Mouse (Mus musculus): ENCODE results near the gene Rbfox3.

The Rbfox3 gene

DNA sequence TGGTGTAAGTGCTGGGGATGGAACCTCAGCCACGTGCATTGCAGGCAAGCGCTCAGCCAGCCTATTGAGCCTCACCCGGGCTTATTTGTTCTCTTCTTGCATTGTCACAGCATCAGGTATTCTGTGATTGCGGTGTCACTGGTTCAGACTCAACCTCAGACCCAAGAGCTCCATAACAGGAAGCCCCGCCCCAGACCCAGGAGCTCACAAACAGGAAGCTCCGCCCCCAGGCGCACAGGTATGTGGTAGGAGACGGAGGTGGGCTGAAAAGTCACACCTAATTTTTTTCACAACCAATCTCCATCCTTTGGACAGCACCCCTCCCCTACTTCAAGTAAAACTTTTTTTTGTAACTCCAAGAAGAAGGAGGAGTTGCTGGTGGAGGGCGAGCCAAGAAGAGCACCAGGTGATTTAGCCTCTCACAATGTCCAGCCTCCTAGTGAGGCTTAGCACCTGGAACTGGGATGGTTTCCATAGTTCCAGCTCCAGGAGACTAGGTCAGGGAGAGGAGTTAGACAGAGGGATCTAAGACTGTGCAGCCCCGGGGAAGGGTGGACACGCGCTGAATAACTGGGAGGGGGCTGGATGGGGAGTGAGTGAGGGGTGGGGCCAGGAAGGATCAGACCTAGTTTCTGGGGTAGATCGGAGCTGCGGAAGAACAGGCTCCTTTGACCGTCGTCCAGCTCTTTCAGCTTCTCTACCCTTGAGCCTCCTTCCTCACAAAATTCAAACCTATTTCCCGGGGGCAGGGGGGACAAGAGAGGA is 302.0 kb downstream of the Rbfox3 start:
- DNase-seq (ENCODE audit: low read depth, low spot score), result peak; percentile 50

DNA sequence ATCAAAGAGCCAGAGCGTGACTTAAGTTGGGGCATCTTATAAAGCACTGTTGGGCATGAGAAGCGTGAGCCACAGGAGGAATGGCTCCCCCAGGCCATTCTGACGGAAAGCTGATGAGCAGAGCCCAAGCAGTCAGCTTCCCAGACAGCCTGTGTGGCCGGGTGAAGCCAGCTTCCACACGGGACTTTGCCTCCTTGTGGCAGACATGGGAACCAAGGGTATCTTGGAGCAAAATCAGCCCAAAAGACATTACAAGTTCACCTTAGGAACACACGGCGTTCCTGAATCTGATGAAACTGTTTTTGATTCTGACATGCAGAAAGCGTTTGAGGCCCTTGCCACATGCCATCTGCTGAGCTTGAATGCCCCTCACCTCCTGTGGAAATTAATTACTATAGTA is 303.5 kb downstream of the Rbfox3 start:
- peak; percentile 19 for DNase-seq (ENCODE audit: low read depth, low spot score)

DNA sequence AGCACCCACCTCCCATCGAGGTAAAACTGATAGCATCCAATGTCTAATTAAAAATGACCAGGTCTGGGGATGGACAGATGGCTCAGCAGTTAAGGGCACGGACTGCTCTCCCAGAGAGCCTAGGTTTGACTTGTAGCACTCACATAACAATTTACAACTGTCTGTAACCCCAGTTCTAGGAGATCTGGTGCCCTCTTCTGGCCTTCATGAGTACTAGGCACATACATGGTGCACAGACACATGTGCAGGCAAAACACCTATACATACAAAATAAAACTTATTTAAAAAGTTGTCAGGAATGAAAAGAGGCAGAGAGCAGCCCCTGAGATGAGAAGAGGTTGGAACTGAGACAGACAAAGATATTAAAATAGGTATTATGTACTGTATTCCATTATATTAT is 305.8 kb downstream of the Rbfox3 start:
- DNase-seq (ENCODE audit: low read depth, low spot score), result peak; percentile 52

DNA sequence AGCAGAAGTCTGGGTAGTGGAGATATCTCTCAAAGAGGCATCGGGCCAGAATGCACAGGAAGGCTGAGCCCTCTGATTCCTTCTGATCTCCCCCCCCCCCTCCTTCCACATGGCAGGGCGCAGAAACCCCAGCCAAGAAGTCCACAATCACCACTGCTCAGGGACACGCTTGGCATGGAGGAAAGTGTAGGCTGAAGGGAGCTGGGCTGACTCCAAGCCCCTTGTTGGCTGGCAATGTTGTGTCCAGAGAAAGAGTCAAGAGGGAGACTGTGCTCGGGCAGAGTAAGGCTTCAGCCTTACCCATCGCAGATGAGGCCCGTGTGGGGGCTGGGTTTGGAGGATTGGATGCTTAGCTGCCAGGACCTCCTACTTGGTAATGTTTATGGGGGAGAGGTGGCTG is 307.2 kb downstream of the Rbfox3 start:
- no peak for DNase-seq (ENCODE audit: low read depth, low spot score)

DNA sequence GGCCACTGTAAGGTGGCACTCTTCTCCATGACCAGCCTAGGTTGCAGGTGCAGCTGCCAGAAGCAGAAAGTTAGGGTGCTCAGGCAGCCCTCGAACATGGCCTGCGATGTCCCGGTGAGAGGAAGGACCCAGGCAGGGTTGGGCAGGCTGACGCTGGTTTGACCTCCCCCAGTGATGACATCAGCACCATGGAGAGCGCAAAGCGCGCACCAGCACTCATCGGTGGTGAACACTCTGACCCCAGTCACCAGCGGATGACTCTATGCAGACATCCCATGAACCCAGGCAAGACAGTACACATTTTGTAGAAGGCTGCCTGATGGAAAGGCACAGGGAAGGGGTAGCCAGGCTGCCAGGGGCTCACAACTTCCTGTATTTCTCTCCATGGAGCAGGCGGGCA is 308.3 kb downstream of the Rbfox3 start:
- peak; percentile 81 for DNase-seq (ENCODE audit: low read depth, low spot score)

DNA sequence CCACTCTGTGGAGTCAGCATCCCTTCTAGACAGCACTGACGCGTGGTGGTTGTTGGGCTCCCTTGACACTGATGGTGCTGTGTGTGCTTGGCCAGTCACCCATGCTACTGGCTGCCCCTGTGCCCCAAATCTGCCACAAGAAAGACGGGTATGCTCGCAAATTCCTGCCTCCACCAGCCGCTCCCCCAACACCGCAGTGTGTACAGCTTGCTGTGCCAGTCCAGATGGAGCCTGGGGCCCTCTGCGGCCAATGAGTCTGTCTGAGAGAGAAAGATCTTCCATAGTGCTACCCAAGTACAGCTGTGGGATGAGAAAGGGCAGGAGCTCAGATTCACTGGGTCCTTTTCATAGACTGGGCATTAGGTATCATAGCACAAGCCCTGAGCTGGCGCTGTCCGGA is 309.9 kb downstream of the Rbfox3 start:
- DNase-seq (ENCODE audit: low read depth, low spot score), result no peak

DNA sequence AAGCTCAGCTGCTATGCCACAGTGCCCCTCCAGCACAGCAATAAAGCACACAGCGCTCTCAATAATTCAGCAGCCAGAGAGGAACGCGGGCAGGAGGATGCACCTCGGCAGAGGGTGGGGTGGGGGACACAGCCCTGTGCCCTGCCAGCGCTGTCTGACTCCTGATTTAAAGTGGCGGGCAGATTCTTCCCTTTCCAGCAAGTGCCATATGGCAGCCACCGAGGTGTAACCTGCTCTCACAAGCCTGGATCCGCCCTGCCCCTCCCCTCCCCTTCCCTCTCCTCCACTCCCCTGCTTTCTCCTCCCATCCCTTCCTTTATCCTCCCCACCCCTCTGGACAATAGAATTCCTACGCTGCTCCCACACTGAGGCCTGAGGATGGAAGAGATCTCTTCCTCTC is 311.2 kb downstream of the Rbfox3 start:
- peak; percentile 32 for DNase-seq (ENCODE audit: low read depth, low spot score)

DNA sequence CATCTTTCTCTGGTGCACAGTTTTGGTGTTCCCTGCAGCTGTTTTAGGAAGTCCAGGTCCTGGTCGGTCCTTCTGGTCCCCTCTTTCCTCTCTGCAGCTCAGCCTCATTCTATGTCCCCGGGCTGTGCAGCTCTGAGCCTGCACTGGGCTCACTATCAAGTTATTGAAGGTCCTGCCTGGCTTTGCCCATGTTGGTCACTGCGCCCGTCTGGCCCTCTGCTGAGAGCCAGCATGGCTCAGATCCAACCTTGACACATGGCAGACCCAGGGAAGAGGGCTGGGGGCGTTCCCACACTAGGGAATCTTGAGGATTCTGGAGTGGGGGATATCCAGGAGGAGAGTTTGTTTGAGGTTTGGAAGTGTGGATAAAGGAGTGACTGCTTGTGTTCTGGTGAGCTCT is 312.7 kb downstream of the Rbfox3 start:
- no peak for DNase-seq (ENCODE audit: low read depth, low spot score)

DNA sequence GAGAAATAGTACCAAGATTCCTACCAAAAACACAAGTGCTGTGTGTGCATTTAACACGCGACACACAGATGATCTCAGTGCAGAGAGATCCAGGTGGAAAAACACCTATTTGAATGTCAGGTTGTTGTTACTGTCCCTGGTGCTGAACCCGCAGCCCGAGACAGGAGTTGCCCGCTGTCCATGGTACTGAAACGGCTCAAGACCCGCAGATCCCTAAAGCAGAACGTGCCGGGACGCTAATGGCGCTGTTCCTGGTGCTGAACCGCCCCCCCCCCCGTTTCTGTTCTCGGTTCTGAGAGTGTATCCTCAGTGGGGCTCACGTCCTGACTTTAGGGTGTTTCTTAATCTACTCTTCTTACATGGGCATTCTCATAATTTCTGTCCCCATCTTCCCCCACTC is 326.6 kb downstream of the Rbfox3 start:
- peak; percentile 92 for DNase-seq (ENCODE audit: low read depth, low spot score)

DNA sequence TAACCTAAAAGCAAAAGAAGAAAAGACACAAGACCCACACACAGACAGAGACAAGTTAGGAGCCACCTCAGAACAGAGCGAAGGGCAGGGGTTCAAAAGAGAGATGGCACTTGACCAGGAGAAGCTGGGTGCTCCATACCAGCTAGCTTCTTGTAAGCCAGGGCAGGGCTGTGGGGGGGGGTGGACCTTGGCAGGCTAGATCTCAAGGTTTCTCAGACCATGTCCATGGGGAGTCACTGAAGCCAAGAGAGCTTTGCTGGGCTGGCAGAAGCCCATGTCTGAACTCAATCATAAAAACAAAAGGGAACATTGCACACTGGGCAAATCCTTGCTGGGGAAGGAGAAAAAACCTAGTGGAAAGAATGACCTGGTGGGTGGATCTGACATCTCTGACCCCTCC is 327.4 kb downstream of the Rbfox3 start:
- DNase-seq (ENCODE audit: low read depth, low spot score), result no peak

DNA sequence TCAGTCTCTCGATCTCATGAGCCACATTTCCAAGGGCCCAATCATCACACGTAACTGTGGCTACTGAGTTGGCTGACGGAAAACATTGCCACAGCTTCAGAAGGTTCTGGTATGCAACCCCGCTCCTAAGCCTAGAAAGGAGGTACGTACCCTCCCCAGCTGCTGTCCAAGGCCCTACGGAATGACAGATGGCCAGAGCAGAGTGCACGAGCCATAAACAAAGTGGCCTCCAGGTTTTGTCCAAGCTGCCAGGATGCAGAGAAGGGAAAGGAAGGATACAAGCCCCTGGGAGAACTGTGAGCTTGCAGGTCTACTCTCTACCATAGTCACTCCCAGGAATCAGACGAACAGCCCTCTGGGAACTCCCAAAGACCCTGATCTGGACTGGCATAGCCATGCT is 327.8 kb downstream of the Rbfox3 start:
- DNase-seq (ENCODE audit: low read depth, low spot score), result no peak

DNA sequence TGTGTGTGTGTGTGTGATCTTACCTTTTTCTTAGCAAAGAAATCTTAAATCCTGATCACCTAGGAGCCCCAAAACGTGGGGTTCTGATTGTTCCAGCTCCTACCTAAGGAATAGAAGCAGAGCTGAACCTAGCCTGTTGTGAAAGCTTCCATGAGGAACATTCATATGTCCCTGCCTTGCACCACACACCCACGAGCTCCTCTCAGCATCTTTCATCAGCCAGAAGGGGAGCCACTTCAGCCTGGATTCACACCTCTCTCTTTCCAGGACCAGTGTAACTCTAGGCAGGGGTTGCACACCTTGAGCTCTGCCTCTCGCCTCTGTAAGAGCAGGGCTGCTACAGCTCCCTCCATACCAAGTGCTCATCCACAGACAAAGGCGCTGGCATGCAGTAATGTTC is 330.4 kb downstream of the Rbfox3 start:
- no peak for DNase-seq (ENCODE audit: low read depth, low spot score)

DNA sequence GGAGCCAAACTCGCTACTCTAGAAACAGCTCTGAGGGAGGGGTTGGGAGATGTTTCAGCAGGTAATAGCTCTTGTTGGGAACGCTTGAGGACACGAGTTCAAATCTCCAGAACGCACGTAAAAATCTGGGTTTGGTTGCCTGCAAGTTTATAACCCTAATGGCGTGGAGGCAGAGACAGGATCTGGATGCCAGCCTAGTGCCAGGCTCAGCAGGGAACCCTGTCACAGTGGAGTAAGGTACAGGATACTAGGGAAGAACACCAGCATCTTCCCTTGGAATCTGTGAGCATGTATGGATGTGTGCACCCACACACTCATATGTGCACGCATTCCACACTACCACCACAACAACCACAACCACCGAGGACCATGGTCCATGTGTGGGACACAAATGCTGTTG is 331.8 kb downstream of the Rbfox3 start:
- DNase-seq (ENCODE audit: low read depth, low spot score), result no peak

DNA sequence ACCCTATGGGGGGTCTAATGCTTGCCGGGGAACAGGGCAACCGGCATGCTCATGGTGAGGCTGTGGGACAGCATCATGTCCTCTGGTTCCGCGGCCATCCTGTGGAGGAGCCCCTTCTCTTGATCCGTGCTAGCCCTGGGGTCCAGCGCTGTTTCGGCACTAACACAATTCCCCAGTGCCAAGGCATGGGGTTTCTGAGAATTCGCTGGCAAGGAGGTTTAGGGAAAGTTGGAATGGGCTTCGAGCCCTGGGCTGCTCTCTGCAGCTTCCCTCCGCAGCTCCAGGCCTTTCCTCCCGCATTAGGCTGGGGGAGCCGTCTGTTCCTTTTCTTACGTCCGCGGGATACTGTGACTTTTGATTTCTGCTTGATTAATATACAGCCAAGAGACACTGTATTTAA is 334.1 kb downstream of the Rbfox3 start:
- no peak for DNase-seq (ENCODE audit: low read depth, low spot score)

DNA sequence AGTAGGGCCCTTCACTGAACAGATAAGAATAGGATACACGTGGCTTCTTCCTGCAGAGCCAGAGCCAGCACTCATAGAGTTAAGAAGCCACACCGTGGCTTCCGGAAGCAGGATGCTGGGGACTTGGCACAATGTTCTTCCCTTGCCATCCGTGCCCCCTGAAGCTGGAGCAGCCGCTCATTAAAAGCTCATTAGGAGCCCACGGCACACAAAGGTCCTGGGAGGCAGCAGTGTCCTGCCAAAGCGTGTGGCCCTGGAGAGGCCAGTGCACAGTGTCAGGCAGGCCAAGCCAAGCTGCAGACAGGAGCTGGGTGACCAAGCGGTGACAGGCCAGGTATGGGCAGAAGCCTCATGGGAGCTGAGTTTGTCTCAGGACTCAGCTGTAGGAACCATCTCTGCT is 334.8 kb downstream of the Rbfox3 start:
- DNase-seq (ENCODE audit: low read depth, low spot score), result no peak

DNA sequence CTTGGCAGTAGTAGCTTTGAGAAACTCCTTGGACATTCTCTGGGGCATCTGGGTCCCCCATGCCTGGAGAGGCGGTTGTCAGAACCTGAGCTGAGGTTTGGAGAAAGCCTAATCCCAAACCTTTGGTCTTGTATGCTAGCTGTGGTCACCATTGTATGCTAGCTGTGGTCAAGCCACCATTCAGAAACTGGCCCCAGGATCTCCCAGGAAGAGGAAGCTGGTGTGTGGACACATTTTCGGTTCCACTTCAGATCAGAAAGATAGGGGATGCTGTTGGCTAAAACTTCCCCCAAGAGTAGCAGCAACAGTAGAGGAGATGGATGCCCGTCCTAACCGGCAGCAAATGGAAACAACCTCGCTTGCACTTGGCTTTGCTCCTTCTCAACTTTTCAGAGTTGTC is 337.0 kb downstream of the Rbfox3 start:
- no peak for DNase-seq (ENCODE audit: low read depth, low spot score)

DNA sequence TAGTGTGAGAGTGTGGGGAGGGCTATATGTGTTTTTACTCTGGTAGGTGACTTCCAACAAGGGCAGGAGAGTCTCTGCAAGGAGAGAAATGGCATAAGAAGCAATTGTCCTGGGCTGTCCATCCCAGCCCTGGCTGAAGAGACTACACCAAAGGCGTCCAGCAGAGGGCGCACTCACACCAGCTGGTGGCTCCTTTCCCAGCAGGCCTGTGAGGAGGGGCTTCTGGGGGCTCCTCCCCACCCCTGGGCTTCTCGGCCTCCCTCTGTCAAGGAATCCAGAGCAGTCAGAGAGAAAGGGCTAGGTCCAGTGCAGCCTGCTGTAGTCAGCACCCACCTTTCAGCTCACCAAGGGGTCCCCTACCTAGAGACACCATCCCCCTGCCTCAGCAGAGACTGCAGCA is 337.8 kb downstream of the Rbfox3 start:
- peak; percentile 64 for DNase-seq (ENCODE audit: low read depth, low spot score)

DNA sequence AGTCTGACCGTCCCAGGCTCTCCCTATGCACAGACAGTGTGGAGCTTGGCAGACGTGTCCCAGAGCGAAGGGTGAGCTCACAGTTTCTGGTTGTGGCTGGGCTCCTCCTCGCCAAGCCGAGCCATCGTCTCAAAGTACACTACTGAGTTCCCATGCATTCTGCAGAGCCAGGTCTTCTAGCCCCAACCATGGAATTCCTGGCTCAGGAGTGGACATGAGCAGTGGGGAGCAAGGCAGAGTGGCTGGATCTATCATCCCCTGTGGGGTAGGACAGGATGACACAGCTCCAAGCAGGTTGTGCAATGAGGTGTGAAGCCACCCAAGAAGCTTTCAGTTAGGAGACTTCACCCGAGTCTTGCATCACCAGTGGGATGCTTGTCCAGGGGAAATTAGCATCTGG is 338.4 kb downstream of the Rbfox3 start:
- no peak for DNase-seq (ENCODE audit: low read depth, low spot score)

DNA sequence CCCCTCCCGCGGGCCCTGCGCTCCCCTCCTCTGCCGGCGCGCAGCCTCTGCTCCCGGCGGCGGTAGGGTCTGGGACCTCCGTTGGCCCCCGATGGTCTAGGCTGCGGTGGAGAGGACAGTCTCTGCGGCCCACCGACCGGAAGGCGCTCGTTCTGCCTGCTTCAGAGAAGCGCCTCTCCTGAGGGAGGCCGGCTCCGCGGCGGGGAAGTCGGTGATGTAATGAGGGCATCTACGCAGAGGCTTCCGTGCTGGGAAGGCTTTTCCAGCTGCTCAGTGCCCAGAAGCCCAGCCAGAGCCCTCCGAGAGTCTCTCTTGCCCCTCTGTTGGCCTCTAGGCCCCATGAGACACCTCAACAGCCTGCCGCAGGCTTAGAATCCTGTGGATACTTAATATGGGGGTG is 341.2 kb downstream of the Rbfox3 start:
- no peak for DNase-seq (ENCODE audit: low read depth, low spot score)

DNA sequence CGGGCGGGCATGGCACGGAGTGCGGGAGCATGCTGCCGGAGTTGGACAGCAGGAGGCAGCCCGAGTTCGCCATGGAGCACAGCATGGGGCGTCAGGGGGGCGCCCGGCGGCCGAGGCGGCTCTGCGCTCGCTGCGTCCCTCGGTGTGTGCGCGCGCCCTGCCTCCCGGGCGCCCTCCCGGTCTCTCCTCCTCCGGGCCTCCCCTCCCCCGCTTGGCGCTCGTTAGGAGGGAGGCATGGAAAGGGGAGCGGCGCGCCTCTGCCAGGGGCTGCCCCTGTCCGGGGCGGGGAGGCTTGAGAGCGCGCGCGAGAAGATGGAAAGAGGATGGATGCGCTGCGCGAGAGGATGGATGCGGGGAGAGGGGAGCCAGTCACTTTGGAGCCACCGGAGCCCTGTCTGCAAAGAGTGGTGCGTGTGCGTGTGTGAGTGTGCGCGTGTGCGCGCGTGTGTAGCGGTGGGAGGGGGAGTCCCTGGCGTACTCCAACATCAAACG is 341.8 kb downstream of the Rbfox3 start:
- peak; percentile 61 for DNase-seq (ENCODE audit: low read depth, low spot score)

DNA sequence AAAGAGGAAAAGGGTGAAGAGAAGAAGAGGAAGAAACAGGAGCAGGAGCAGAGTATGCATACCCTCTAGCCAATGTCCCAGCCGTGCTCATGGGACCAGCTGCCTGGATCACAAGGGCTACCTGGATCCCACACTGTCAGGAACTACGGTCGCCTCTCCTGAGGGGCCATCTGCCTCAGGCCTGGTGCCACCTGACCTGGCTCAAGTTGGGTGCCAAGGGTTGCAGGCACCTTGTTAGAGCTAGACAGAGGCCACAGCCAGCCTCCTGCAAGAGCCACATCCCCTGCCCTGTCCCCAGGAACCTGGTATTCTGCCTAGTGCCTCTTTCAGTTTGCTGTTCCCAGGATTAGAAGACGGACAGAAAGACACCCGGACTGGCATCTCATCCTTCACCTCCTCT is 347.5 kb downstream of the Rbfox3 start:
- no peak for DNase-seq (ENCODE audit: low read depth, low spot score)

DNA sequence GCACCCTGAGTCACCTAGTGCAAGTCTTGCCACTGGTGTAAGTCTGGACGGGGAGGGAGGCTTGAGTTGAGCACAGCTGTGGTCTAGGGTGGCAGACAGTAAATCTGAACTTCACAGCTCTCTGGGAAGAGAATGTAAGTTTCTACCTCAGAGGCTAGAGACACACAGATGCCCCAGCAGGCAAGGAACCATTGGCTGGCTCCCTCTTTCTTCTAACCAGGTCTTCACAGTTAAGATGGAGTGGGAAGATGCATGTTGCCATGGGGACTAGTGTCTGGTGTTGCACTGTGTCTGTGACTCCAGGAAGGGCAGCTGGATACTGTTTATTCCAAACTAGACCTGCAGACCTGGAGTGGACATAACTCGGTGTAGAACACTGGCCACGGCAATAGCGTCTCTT is 348.6 kb downstream of the Rbfox3 start:
- no peak for DNase-seq (ENCODE audit: low read depth, low spot score)

DNA sequence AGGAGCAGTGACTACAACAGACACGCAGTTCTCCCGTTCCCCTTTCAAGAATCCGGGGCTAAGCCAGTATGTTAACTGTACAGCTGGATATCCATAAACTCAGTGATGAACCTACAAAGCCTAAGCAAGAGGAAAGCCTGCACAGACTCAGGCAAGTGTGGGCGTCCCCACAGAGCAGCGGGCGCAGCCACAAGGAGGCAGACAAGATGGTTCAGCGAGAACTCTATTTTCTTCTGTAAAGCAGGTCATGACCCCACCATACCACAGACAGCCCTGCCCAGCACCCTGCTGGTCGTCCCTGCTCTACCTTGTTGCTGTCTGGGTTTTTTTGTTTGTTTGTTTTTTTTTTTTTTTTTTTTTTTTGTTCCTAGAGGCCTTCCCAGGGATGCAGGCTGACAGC is 353.2 kb downstream of the Rbfox3 start:
- peak; percentile 51 for DNase-seq (ENCODE audit: low read depth, low spot score)

DNA sequence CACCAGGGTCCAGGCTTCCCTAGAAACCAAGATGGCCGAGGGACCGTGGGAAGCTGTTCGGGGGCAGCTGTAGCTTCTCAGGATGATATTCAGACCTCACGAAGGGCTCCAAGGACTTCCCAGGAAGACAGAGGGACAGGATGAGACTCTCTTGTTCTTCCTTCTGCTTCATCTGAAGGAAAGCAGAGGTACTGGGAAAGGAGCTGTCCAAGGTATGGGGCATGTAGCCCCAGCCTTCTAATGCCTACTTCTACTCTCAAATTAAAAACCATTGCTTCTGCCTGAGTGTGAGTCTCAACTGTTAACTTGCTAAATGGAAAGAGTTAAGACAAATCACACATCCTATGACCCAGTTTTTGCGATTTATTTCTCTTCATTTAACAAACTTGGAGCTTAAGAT is 355.8 kb downstream of the Rbfox3 start:
- DNase-seq (ENCODE audit: low read depth, low spot score), result peak; percentile 23
